Mouse (Mus musculus) forebrain, embryonic 16.5 days (tissue): ENCODE data around the gene Pcsk6. TPM values are rescaled to one million over a fixed set of nuclear protein-coding genes. Genes with fewer than 3 reads are reported as not detected.

Source experiments
- ATAC-seq: fragments of 200-750 bp; cut with Nextera tagmentation; 2 replicates; pipeline ENCODE4 v1.8.0; 2017; ENCODE audit warnings: mild to moderate bottlenecking, moderate library complexity
- H3K27ac ChIP-seq: fragments of 300-500 bp; sonication (generic); 2 replicates; pipeline ENCODE4 v1.5.1; 2014; ENCODE audit warnings: low read length, control low read depth
- H3K27me3 ChIP-seq: fragments of 300-500 bp; sonication (generic); replicated peaks from 2 replicates; pipeline ENCODE4 v1.6.1; 2014; ENCODE audit warnings: low read length; ENCODE audit not compliant: control insufficient read depth, insufficient read depth
- H3K36me3 ChIP-seq: fragments of 300-500 bp; sonication (generic); 2 replicates; pipeline ENCODE4 v1.6.1; 2014; ENCODE audit not compliant: control insufficient read depth, insufficient read depth
- H3K4me1 ChIP-seq: fragments of 300-500 bp; sonication (generic); replicated peaks from 2 replicates; pipeline ENCODE4 v1.6.1; 2014; ENCODE audit warnings: low read length; ENCODE audit not compliant: control insufficient read depth, insufficient read depth
- H3K4me2 ChIP-seq: fragments of 300-500 bp; sonication (generic); 2 replicates; pipeline ENCODE4 v1.6.1; 2014; ENCODE audit warnings: mild to moderate bottlenecking, low read length, control low read depth
- H3K4me3 ChIP-seq: fragments of 300-500 bp; sonication (generic); replicated peaks from 2 replicates; pipeline ENCODE4 v1.5.1; 2014; ENCODE audit warnings: mild to moderate bottlenecking, low read length, control low read depth
- H3K9ac ChIP-seq: fragments of 300-500 bp; sonication (generic); replicated peaks from 2 replicates; pipeline ENCODE4 v1.6.1; 2014; ENCODE audit warnings: low read depth, low read length, control low read depth
- H3K9me3 ChIP-seq: fragments of 300-500 bp; sonication (generic); 2 replicates; pipeline ENCODE4 v1.6.1; 2016; ENCODE audit warnings: low read length; ENCODE audit not compliant: control insufficient read depth
- WGBS: fragments of 180-500 bp; shearing (Covaris S2); extraction: QIAGEN DNeasy Blood & Tissue Kit; methylation state at CpG from one replicate; pipeline ENCODE4 v1.1.7; 2014; 5-methylcytosine and 5-hydroxymethylcytosine counted together
- polyA plus RNA-seq: library from polyadenylated mRNA; unstranded; fragments of >200 nt; fragmentation: Nextera tagmentation; extraction: Ambion mirVana; gene quantifications from 2 replicates; pipeline ENCODE4 v1.2.1, GENCODE M21; 2015

The Pcsk6 gene
- polyA plus RNA-seq, 1 experiment from 2014 or later = 0.90 TPM

DNA sequence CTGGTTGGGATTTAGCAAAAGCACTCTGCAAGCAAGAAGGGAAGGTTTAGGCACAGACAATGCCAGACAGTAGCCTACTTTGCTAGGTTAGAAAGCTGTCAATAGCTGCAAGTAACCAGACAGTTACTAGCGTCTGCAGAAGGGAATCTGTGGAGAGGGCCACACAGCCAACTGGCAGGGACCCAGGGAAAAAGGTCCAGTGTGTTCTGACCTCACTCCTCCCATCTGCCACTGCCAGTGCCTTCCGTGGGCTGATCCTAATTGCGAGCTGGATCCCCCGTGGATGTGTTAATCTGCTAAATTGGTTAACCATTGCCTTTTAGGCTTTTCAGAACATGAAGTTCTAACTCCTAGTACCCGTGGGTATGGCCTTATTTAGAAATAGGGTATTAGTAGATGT, 232.6 kb downstream of the Pcsk6 start:
- WGBS = 62% methylated on average over 5 of the region's 5 CpGs
- no peak overlapping the region for H3K4me2 ChIP-seq
- no peaks in the 10 kb centered on the region for H3K4me1 ChIP-seq
- no peak overlapping the region for H3K9ac ChIP-seq
- H3K27ac ChIP-seq = no peak overlapping the region
- H3K27me3 ChIP-seq = no peaks in the 10 kb centered on the region
- no peak overlapping the region for H3K4me3 ChIP-seq
- no peaks in the 10 kb centered on the region for H3K9me3 ChIP-seq
- H3K36me3 ChIP-seq = peaks cover 14% of the 10 kb centered on the region
- no peak for ATAC-seq

DNA sequence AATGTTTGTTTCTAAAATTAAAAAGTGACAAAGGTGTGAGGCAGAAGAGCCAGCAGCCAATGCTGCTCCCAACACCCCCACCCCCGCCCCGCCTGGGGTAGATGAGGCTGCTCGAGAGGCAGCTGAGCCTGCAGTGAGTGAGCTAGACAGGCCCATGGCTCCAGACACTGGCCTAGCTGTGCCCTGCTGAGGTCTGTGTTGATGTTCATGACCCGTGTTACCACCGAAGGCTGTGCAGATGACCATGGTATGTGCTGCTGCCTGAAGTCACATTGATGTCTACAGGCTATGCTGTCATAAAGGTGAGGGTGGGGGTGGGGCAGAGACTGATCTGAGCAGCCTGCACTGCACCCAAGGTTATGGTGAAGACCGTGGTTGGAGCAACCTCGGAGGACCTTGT, 237.3 kb downstream of the Pcsk6 start:
- Histone ChIP-seq H3K9me3 (no peaks in the 10 kb centered on the region), H3K4me3 (no peak overlapping the region), H3K36me3 (no peaks in the 10 kb centered on the region), H3K4me2 (no peak overlapping the region), H3K9ac (no peak overlapping the region), H3K27me3 (0 out of 2 replicates have a peak, but pooled peaks cover 3% of the 10 kb centered on the region), H3K4me1 (no peaks in the 10 kb centered on the region), H3K27ac (no peak overlapping the region)
- WGBS = 86% methylated on average over 7 of the region's 7 CpGs
- ATAC-seq = no peak

Other genes with a start within 250 kb of the Pcsk6 start
- 14.6 and 16.6 TPM in 2 replicates for gene Tarsl2, start 216.8 kb upstream of the Pcsk6 start, polyA plus RNA-seq
- gene Tm2d3, start 170.6 kb upstream of the Pcsk6 start, polyA plus RNA-seq = 80.9 and 86.9 TPM in 2 replicates
- gene Gm45213, start 181.9 kb downstream of the Pcsk6 start, polyA plus RNA-seq = not detected in 2 replicates
- gene Snrpa1, start 197.3 kb downstream of the Pcsk6 start, polyA plus RNA-seq = 147 and 154 TPM in 2 replicates
- gene Selenos, start 217.9 kb downstream of the Pcsk6 start, polyA plus RNA-seq = 80.3 and 85.4 TPM in 2 replicates
- gene Chsy1, start 247.8 kb downstream of the Pcsk6 start, polyA plus RNA-seq = 11.4 and 12.6 TPM in 2 replicates